Mouse (Mus musculus): ENCODE measurements around the gene Scnn1a. TPM values are rescaled to one million over a fixed set of nuclear protein-coding genes. Genes with fewer than 3 reads are reported as not detected.

Scnn1a gene
- polyA plus RNA-seq, 1 experiment from 2014 or later = 0.21 TPM

DNA sequence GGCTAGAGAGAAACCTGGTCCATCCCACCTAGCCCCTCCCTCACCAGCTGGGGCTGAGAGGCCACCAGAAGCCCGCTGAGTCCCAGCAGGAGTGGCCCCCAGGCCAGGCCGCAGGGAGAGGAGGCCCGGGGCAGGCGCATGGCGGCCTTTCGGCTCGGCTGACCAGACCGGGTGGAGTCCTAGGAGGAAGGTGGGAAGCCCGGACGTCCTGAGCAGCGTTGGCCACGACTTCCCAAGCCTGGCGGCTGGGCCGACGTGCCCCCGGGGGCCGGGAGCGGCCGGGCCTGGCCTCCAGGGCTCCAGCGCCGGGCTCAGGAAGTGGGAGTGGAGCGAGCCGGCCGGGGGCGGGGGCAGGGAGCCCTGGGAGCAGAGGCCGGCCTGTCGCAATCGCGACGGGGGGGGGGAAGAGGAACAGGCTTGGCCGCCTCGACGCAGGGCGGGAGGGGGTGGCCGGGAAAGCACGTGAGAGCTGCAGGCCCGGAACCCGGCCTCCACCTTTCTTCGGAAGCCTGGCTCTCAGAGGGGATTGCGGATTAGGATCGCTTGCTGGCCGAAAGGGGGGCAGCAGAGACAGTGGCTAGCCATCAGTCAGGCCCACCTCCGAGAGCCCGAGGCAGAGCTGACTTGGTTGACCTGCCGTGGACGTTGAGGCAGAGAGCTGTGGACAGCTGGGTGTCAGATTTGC is 6.8 kb upstream of the Scnn1a start, which contains the start of gene Ltbr:
Gene Ltbr, minus strand, starts transcription at position 340 of the 685 bp plus-strand sequence.
- Histone ChIP-seq H3K36me3 (ENCODE audit: control insufficient read depth, insufficient read depth, low read length) (no peaks in the 10 kb centered on the region), H3K27me3 (ENCODE audit: control insufficient read depth, insufficient read depth, low read length) (no peaks in the 10 kb centered on the region), H3K4me3 (ENCODE audit: low read depth, low read length) (peak within 1 kb of the TSS; percentile 30), H3K9ac (ENCODE audit: low read length) (peak within 1 kb of the TSS; percentile 70), H3K4me1 (replicated peaks; ENCODE audit: control insufficient read depth, insufficient read depth, low read length) (peaks cover 5% of the 10 kb centered on the region; the same call in 1 of the 2 replicates), H3K9me3 (ENCODE audit: control insufficient read depth, low read length) (no peaks in the 10 kb centered on the region), H3K4me2 (ENCODE audit: low read depth, low read length, severe bottlenecking) (peak within 1 kb of the TSS; percentile 57), H3K27ac (ENCODE audit: low read depth, low read length) (no peak within 1 kb of the TSS)
- DNase-seq (ENCODE audit: low spot score) = peak; percentile 83
- peak; percentile 74 for ATAC-seq (replicated peaks; ENCODE audit: low FRiP score)
- 4% methylated on average over 41 of the region's 46 CpGs for WGBS

DNA sequence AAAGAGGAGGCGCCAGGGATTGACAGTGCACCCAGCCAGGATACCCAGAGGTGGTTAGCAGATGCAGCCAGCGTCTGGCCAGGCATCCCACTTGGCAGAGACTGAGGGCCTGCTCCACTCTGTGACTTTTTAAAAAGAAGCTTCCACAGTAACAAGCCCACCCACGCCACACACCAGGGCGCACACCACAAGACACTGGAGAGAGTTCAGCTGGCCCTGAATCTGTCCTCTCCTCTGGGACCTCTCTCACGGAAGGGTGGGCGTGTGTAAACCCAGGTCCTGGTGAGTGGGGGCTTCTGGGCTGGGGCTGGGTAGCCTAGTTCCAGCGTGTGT is 6.3 kb upstream of the Scnn1a start:
- 53% methylated on average over 7 of the region's 7 CpGs for WGBS
- no peak for DNase-seq (ENCODE audit: low spot score)
- Histone ChIP-seq H3K36me3 (ENCODE audit: control insufficient read depth, insufficient read depth, low read length) (no peaks in the 10 kb centered on the region), H3K4me1 (replicated peaks; ENCODE audit: control insufficient read depth, insufficient read depth, low read length) (peaks cover 5% of the 10 kb centered on the region; the same call in 1 of the 2 replicates), H3K4me2 (ENCODE audit: low read depth, low read length, severe bottlenecking) (peak overlapping the region; percentile 57; the same call in 1 of the 2 replicates), H3K27me3 (ENCODE audit: control insufficient read depth, insufficient read depth, low read length) (no peaks in the 10 kb centered on the region), H3K4me3 (ENCODE audit: low read depth, low read length) (peak overlapping the region; percentile 30; the same call in 1 of the 2 replicates), H3K27ac (ENCODE audit: low read depth, low read length) (no peak overlapping the region), H3K9ac (ENCODE audit: low read length) (peak overlapping the region; percentile 70), H3K9me3 (ENCODE audit: control insufficient read depth, low read length) (no peaks in the 10 kb centered on the region)
- peak; percentile 34; the same call in 1 of the 2 replicates for ATAC-seq (replicated peaks; ENCODE audit: low FRiP score)

DNA sequence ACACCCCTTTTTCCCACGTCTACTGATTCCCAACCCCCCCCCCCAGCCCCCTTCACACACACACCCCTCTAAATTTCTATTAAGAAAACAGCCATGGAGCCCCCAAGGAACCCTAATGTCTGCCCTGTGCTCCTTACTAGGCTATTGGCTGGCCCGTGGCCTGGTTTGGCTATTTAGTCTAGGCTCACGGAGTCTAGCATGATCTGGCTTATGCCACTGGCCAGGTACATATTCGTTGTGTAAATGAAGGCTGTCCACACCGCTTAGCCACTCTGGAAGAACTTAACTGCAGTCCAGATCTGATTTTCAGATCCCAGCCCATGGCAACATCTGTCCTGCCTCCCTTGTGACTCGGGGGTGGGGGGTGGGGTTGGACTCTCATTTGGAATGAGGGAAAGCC is 5.7 kb upstream of the Scnn1a start:
- no peaks in the 10 kb centered on the region for H3K9me3 ChIP-seq (ENCODE audit: control insufficient read depth, low read length)
- H3K4me1 ChIP-seq (replicated peaks; ENCODE audit: control insufficient read depth, insufficient read depth, low read length) = peaks cover 5% of the 10 kb centered on the region; the same call in 1 of the 2 replicates
- no peak for DNase-seq (ENCODE audit: low spot score)
- no peaks in the 10 kb centered on the region for H3K36me3 ChIP-seq (ENCODE audit: control insufficient read depth, insufficient read depth, low read length)
- ATAC-seq (replicated peaks; ENCODE audit: low FRiP score) = no peak
- H3K4me2 ChIP-seq (ENCODE audit: low read depth, low read length, severe bottlenecking) = no peak overlapping the region
- H3K27ac ChIP-seq (ENCODE audit: low read depth, low read length) = no peak overlapping the region
- WGBS = 82% methylated on average over 5 of the region's 6 CpGs
- H3K27me3 ChIP-seq (ENCODE audit: control insufficient read depth, insufficient read depth, low read length) = peaks cover under 1% of the 10 kb centered on the region; the same call in 1 of the 2 replicates
- no peak overlapping the region for H3K4me3 ChIP-seq (ENCODE audit: low read depth, low read length)
- no peak overlapping the region for H3K9ac ChIP-seq (ENCODE audit: low read length)

DNA sequence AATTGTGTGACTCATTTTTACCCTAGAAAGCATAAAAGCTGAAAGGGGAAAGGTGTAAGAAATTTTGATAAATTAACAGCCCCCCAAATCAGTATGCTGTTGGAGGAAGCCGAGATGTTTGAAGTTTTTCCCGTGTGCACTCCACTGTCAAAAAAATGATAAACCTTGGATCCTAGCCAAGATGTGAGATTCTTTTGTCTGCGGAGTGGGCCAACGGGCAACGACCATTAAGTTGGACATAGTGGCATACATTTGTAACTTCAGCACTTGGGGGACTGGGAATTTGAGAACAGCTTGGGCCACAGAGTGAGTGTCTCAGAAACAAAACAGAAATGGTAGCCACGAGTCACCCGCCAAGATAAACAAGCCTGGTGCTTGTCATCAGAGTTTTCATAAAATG is 3.4 kb upstream of the Scnn1a start:
- H3K27ac ChIP-seq (ENCODE audit: low read depth, low read length) = no peak overlapping the region
- peaks cover 15% of the 10 kb centered on the region for H3K27me3 ChIP-seq (ENCODE audit: control insufficient read depth, insufficient read depth, low read length)
- peaks cover 6% of the 10 kb centered on the region; the same call in 1 of the 2 replicates for H3K4me1 ChIP-seq (replicated peaks; ENCODE audit: control insufficient read depth, insufficient read depth, low read length)
- H3K4me3 ChIP-seq (ENCODE audit: low read depth, low read length) = no peak overlapping the region
- no peak overlapping the region for H3K9ac ChIP-seq (ENCODE audit: low read length)
- ATAC-seq (replicated peaks; ENCODE audit: low FRiP score) = no peak
- no peak overlapping the region for H3K4me2 ChIP-seq (ENCODE audit: low read depth, low read length, severe bottlenecking)
- no peak for DNase-seq (ENCODE audit: low spot score)
- 79% methylated on average over 7 of the region's 7 CpGs for whole genome bisulfite sequencing
- no peaks in the 10 kb centered on the region for H3K36me3 ChIP-seq (ENCODE audit: control insufficient read depth, insufficient read depth, low read length)
- no peaks in the 10 kb centered on the region for H3K9me3 ChIP-seq (ENCODE audit: control insufficient read depth, low read length)

DNA sequence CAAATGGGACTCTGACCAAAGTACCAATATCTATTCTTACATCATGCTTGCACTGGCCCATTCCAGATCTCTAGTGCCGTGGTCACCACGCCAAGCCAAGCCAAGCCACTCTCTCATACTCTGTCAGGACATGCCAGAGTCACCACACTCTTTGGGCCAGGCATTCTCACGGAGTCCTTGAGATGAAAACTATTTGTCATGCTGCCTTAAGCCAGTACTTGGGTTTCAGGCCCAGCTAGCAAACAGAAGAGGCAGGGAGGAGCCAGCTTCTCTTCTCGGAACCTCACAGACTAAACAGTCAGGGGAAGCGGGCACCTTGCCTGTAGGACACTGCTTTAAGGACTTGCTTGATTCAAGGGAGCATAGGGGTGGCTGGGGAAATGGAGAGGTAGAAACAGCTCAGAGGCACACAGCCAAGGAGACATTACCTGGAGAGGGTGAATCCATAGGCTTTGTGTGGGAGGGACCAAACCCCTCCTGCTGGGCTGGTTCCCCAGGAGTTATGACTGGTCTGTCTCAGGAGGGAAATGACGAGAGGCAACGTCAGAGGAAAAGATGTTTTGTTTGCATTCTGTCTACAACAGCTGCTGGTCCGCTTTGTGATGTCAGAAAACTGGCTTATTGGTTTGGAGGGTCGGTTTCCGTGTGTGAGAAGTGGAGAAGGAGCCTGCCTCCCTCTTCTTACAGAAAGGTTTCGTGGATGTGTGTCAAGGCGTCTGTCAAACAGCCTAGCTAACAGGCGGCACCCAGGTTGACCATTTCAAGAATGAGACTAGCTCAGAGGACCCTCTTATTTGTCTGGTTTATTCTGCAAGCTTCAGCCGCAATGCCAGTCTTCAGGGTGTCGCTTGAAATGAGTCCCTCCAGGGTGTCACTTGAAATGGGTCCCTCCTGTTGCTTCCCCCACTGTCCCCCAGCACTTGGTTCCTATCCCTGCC is 1.2 kb upstream of the Scnn1a start:
- WGBS = 70% methylated on average over 15 of the region's 15 CpGs
- Histone ChIP-seq H3K4me3 (ENCODE audit: low read depth, low read length) (no peak overlapping the region), H3K9me3 (ENCODE audit: control insufficient read depth, low read length) (no peaks in the 10 kb centered on the region), H3K9ac (ENCODE audit: low read length) (no peak overlapping the region), H3K4me2 (ENCODE audit: low read depth, low read length, severe bottlenecking) (no peak overlapping the region), H3K36me3 (ENCODE audit: control insufficient read depth, insufficient read depth, low read length) (no peaks in the 10 kb centered on the region), H3K4me1 (replicated peaks; ENCODE audit: control insufficient read depth, insufficient read depth, low read length) (0 out of 2 replicates have a peak, but pooled peaks cover 2% of the 10 kb centered on the region), H3K27me3 (ENCODE audit: control insufficient read depth, insufficient read depth, low read length) (peaks cover 15% of the 10 kb centered on the region), H3K27ac (ENCODE audit: low read depth, low read length) (no peak overlapping the region)
- no peak for DNase-seq (ENCODE audit: low spot score)
- no peak for ATAC-seq (replicated peaks; ENCODE audit: low FRiP score)

DNA sequence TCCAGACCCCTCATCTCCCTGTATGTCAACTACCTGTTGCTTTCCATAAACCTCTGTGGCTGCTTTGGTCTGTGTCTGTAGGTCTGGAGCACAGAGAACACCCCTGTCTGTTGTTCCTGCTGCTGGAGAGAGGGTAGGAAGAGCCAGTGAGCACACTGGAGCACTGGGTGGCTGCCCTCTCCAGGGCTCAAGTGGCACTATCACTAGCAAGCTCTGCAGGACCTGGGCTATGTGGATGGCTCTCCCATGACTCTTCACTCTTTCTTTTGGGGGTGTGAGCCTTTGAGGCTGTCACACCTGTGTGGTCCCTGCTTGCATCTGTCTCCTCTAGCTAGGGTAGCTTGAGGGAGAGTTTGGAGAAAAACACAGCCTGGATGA is 551 bp upstream of the Scnn1a start:
- H3K9ac ChIP-seq (ENCODE audit: low read length) = no peak overlapping the region
- H3K4me2 ChIP-seq (ENCODE audit: low read depth, low read length, severe bottlenecking) = no peak overlapping the region
- ATAC-seq (replicated peaks; ENCODE audit: low FRiP score) = no peak
- H3K4me1 ChIP-seq (replicated peaks; ENCODE audit: control insufficient read depth, insufficient read depth, low read length) = 0 out of 2 replicates have a peak, but pooled peaks cover 2% of the 10 kb centered on the region
- H3K9me3 ChIP-seq (ENCODE audit: control insufficient read depth, low read length) = no peaks in the 10 kb centered on the region
- H3K27ac ChIP-seq (ENCODE audit: low read depth, low read length) = no peak overlapping the region
- no peak overlapping the region for H3K4me3 ChIP-seq (ENCODE audit: low read depth, low read length)
- H3K27me3 ChIP-seq (ENCODE audit: control insufficient read depth, insufficient read depth, low read length) = peaks cover 15% of the 10 kb centered on the region
- H3K36me3 ChIP-seq (ENCODE audit: control insufficient read depth, insufficient read depth, low read length) = no peaks in the 10 kb centered on the region
- no peak for DNase-seq (ENCODE audit: low spot score)

DNA sequence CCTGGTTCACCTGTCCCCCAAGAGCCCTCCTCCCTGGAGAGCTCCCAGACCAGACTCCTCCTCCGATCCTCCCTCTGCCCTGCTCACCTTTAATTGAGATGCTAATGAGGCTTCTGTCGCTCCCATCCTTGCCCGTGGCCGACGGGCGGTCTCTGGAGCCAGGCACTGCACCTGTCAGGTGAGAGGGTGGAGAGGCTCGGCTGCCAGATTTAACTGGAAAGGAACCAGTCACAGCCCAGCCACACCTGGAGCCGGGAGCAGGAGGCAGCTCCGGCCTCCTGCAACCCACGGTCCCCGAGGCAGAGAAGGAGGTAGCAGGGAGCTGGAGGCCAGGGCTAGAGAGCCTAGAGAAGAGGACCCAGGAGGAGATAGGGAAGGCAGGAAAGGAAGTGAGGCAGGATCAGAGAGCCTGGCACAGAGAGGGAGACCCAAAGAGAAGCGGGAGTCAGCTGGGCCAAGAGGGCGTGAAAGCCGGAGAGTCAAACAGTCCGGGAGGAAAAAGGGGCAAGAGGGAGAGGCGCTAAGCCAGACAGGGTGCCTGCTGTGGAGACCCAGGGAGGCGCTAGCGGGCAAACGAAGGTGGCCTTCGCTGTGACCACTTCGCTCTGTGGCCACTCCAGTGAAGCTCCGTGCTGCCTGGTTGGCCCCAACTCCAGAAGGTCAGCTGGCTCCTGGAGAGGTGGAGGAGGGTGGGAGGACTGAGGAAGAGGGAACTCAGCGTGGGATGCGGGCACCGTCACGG is 826 bp downstream of the Scnn1a start:
- Histone ChIP-seq H3K27me3 (ENCODE audit: control insufficient read depth, insufficient read depth, low read length) (peaks cover 15% of the 10 kb centered on the region), H3K4me2 (ENCODE audit: low read depth, low read length, severe bottlenecking) (no peak overlapping the region), H3K27ac (ENCODE audit: low read depth, low read length) (no peak overlapping the region), H3K36me3 (ENCODE audit: control insufficient read depth, insufficient read depth, low read length) (no peaks in the 10 kb centered on the region), H3K4me1 (replicated peaks; ENCODE audit: control insufficient read depth, insufficient read depth, low read length) (0 out of 2 replicates have a peak, but pooled peaks cover 2% of the 10 kb centered on the region), H3K9me3 (ENCODE audit: control insufficient read depth, low read length) (no peaks in the 10 kb centered on the region), H3K4me3 (ENCODE audit: low read depth, low read length) (no peak overlapping the region), H3K9ac (ENCODE audit: low read length) (no peak overlapping the region)
- DNase-seq (ENCODE audit: low spot score) = no peak
- WGBS = 7% methylated on average over 26 of the region's 26 CpGs
- no peak for ATAC-seq (replicated peaks; ENCODE audit: low FRiP score)

DNA sequence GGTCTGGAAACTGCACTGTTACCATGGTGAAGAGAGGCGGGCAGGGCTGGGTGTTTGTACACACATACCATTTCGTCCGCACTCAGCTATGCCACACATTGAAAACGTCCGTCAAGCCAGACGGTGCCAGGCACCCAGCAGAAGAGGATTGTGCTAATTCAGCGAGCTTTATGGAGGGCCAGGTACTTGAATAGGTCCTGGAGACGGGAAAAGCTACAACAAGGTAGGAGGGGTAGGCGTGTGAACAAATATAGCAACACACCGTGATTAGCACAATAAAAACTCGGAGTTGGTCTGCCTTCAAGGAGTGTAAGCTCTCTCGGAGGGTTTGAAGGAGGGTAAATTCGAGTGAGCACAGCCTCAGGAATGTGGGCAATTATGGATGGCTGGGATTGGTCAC is 2.3 kb downstream of the Scnn1a start:
- H3K4me3 ChIP-seq (ENCODE audit: low read depth, low read length) = no peak overlapping the region
- ATAC-seq (replicated peaks; ENCODE audit: low FRiP score) (no peak), DNase-seq (ENCODE audit: low spot score) (no peak)
- 0 out of 2 replicates have a peak, but pooled peaks cover 2% of the 10 kb centered on the region for H3K4me1 ChIP-seq (replicated peaks; ENCODE audit: control insufficient read depth, insufficient read depth, low read length)
- H3K9me3 ChIP-seq (ENCODE audit: control insufficient read depth, low read length) = no peaks in the 10 kb centered on the region
- H3K36me3 ChIP-seq (ENCODE audit: control insufficient read depth, insufficient read depth, low read length) = no peaks in the 10 kb centered on the region
- H3K27ac ChIP-seq (ENCODE audit: low read depth, low read length) = no peak overlapping the region
- H3K4me2 ChIP-seq (ENCODE audit: low read depth, low read length, severe bottlenecking) = no peak overlapping the region
- peaks cover 15% of the 10 kb centered on the region for H3K27me3 ChIP-seq (ENCODE audit: control insufficient read depth, insufficient read depth, low read length)
- H3K9ac ChIP-seq (ENCODE audit: low read length) = no peak overlapping the region
- WGBS = 64% methylated on average over 13 of the region's 13 CpGs
